ENCODE assay signal across 8 mouse cellular contexts in genomic region chr19:10190796-10191195, GRCm38 (mm10). TPM values are rescaled to one million over a fixed set of nuclear protein-coding genes. Genes with fewer than 3 reads are reported as not detected.
A peak's percentile ranks its signal among the peaks of the same experiment; 100 is the strongest.
DNase-seq lines count a peak whose midpoint lies in the region; ATAC-seq and TF ChIP-seq lines count a peak whose summit lies in the region.

No protein-coding gene starts in this region.

- no peak overlapping the region for H3K27ac ChIP-seq in stomach, postnatal 0 days (replicated peaks)

- H3K9ac ChIP-seq in stomach, postnatal 0 days (ENCODE audit: low read length) = no peak overlapping the region

- peak; percentile 87 for TF ChIP-seq CTCF in stomach, postnatal 0 days (IDR thresholded peaks at IDR 0.05; ENCODE audit: low read depth)

- H3K4me1 ChIP-seq in stomach, postnatal 0 days (replicated peaks; ENCODE audit: control insufficient read depth, insufficient read depth) = no peaks in the 10 kb centered on the region

- no peak overlapping the region for H3K4me2 ChIP-seq in stomach, postnatal 0 days (replicated peaks; ENCODE audit: low read depth)

- no peaks in the 10 kb centered on the region for H3K27me3 ChIP-seq in stomach, postnatal 0 days (ENCODE audit: control insufficient read depth, insufficient read depth, low read length)

- TF ChIP-seq EP300 in stomach, postnatal 0 days (optimal IDR thresholded peaks at IDR 0.05) = no peak

- peak; percentile 66 for ATAC-seq in common myeloid progenitor, adult 5-6 weeks (replicated peaks; ENCODE audit: low read depth, poor library complexity, severe bottlenecking)
- peak; percentile 15; the same call in 1 of the 2 replicates for ATAC-seq in stomach, postnatal 0 days (ENCODE audit: low FRiP score, low TSS enrichment)

- H3K36me3 ChIP-seq in stomach, postnatal 0 days (ENCODE audit: control insufficient read depth, insufficient read depth, low read length) = peaks cover 39% of the 10 kb centered on the region

- H3K9me3 ChIP-seq in stomach, postnatal 0 days (ENCODE audit: control insufficient read depth, low read length) = no peaks in the 10 kb centered on the region

- H3K4me3 ChIP-seq in stomach, postnatal 0 days (ENCODE audit: low read depth, low read length) = no peak overlapping the region

- peak; percentile 55 to 61 for DNase-seq in cerebellum, adult 18-20 months
- no peak for DNase-seq in cerebellum, adult 8-10 months
- peak; percentile 32 for DNase-seq in Muller cell, postnatal 12 days (ENCODE audit: inconsistent ontology term)
- DNase-seq in heart, adult 8-10 months (ENCODE audit: low spot score) = peak; percentile 62
- DNase-seq in layer of hippocampus, postnatal 10 days (ENCODE audit: low spot score in 2 of 2) = peak; percentile 88 to 89
- peak; percentile 79 to 84 for DNase-seq in lung, postnatal 4 days
- DNase-seq in stomach, postnatal 0 days (ENCODE audit: low spot score) = peak; percentile 86

- WGBS in stomach, postnatal 0 days = 36% methylated on average over 2 of the region's 2 CpGs

RNA-seq across cellular contexts. Expression of gene Fads1, which starts 8.1 kb away (rescaled TPM):
- total RNA-seq in common myeloid progenitor, adult 5-6 weeks (2017) = 20.5 and 32.9 TPM in 2 replicates
- 10 to 100 TPM; 19.6 to 26.2 (median 23.4) TPM for total RNA-seq in heart, adult 8-10 months (2022)
- total RNA-seq in layer of hippocampus, postnatal 10 days (2021) = 100 to 1,000 TPM; 180 to 185 TPM
- 36.3 TPM in 2 replicates for polyA plus RNA-seq in stomach, postnatal 0 days (2015; fragmentation: Nextera tagmentation; extraction: Ambion mirVana)

RNA-seq across cellular contexts. Expression of gene Tmem258, which starts 13.0 kb away (rescaled TPM):
- 171 and 202 TPM in 2 replicates for total RNA-seq in common myeloid progenitor, adult 5-6 weeks (2017)
- 100 to 1,000 TPM; 163 to 218 (median 190) TPM for total RNA-seq in heart, adult 8-10 months (2022)
- total RNA-seq in layer of hippocampus, postnatal 10 days (2021) = 100 to 1,000 TPM in 1 of 2 experiments, 10 to 100 TPM in 1; 90.7 to 113 TPM
- 330 and 370 TPM in 2 replicates for polyA plus RNA-seq in stomach, postnatal 0 days (2015; fragmentation: Nextera tagmentation; extraction: Ambion mirVana)

RNA-seq across cellular contexts. Expression of gene Fen1, which starts 13.2 kb away (rescaled TPM):
- total RNA-seq in common myeloid progenitor, adult 5-6 weeks (2017) = 113 and 118 TPM in 2 replicates
- 1 to 10 TPM; 3.5 to 5.3 (median 4.9) TPM for total RNA-seq in heart, adult 8-10 months (2022)
- total RNA-seq in layer of hippocampus, postnatal 10 days (2021) = 10 to 100 TPM; 10.4 to 12.5 TPM
- 27.8 and 29.2 TPM in 2 replicates for polyA plus RNA-seq in stomach, postnatal 0 days (2015; fragmentation: Nextera tagmentation; extraction: Ambion mirVana)

RNA-seq across cellular contexts. Expression of gene Myrf, which starts 49.8 kb away (rescaled TPM):
- total RNA-seq in common myeloid progenitor, adult 5-6 weeks (2017) = 0.05 TPM in 1 of 2 replicates, not detected in the other
- 1 to 10 TPM; 4.1 to 8.0 (median 7.2) TPM for total RNA-seq in heart, adult 8-10 months (2022)
- 1 to 10 TPM; 8.0 to 9.5 TPM for total RNA-seq in layer of hippocampus, postnatal 10 days (2021)
- polyA plus RNA-seq in stomach, postnatal 0 days (2015; fragmentation: Nextera tagmentation; extraction: Ambion mirVana) = 9.6 and 10.7 TPM in 2 replicates
